Mouse (Mus musculus) bone marrow macrophage, adult 2 months (primary cell): ENCODE results near the gene Ift122. TPM values are rescaled to one million over a fixed set of nuclear protein-coding genes. Genes with fewer than 3 reads are reported as not detected.

Source experiments
- H3K27ac ChIP-seq: 2 replicates; pipeline ENCODE4 v1.5.1; 2012; ENCODE audit warnings: low read depth, low read length; ENCODE audit not compliant: insufficient read depth
- H3K4me1 ChIP-seq: 2 replicates; pipeline ENCODE4 v1.6.1; 2012; ENCODE audit warnings: low read length; ENCODE audit not compliant: control insufficient read depth, insufficient read depth
- H3K4me3 ChIP-seq: 2 replicates; pipeline ENCODE4 v1.5.1; 2012; ENCODE audit warnings: mild to moderate bottlenecking, low read length, moderate library complexity; ENCODE audit not compliant: insufficient read depth
- CTCF ChIP-seq: IDR thresholded peaks from 2 replicates; pipeline ENCODE4 v1.5.1; 2012; ENCODE audit warnings: low read depth, mild to moderate bottlenecking, low read length, moderate library complexity
- POLR2A ChIP-seq: IDR thresholded peaks from 2 replicates; pipeline ENCODE4 v1.6.1; 2012; ENCODE audit warnings: mild to moderate bottlenecking, low read depth, low read length, borderline replicate concordance
- polyA plus RNA-seq: library from polyadenylated mRNA; stranded (reverse); fragments of >200 nt; gene quantifications from 2 replicates; pipeline ENCODE4 v1.2.4, GENCODE M21; 2012; ENCODE audit not compliant: missing spikeins, insufficient read depth, insufficient read length

The Ift122 gene
- polyA plus RNA-seq, 1 experiment: 9.3 TPM

DNA sequence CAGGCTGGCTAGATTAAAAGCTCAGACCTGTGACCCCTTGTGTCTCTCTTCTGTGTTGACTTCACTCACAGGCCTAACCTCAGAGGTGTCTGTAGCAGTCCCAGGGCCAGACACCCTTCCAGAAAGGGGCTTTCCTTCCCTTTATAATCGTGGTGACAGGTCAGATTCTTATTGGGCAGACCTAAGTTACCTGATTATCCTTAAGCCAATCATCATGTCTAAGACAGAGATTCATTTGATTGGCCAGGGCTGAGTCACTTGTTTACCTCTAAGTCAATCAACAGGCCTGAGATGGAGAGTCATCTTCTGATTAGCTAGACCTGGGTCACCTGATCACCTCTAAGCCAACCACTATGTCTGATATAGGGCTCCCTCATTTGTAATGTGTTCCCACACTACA is 85.5 kb downstream of the Ift122 start:
- TF ChIP-seq POLR2A (no peak), CTCF (no peak)
- Histone ChIP-seq H3K4me3 (no peak overlapping the region), H3K4me1 (peaks cover 25% of the 10 kb centered on the region), H3K27ac (no peak overlapping the region)

- peaks cover 40% of the 10 kb centered on the region for H3K4me1 ChIP-seq
- H3K27ac ChIP-seq: no peak overlapping the region
- TF ChIP-seq POLR2A (no peak), CTCF (no peak)
- H3K4me3 ChIP-seq: no peak overlapping the region
Observed at GRCm38 (mm10) chr6:115940603-115941002, 87.3 kb downstream of the Ift122 start.

GRCm38 (mm10) chr6:115941128-115941527 is 87.9 kb downstream of the Ift122 start:
- no peak overlapping the region for H3K27ac ChIP-seq
- H3K4me3 ChIP-seq: no peak overlapping the region
- peaks cover 46% of the 10 kb centered on the region for H3K4me1 ChIP-seq
- no peak for TF ChIP-seq CTCF
- no peak for TF ChIP-seq POLR2A

- TF ChIP-seq POLR2A (no peak), CTCF (no peak)
- H3K4me3 ChIP-seq: no peak overlapping the region
- H3K27ac ChIP-seq: peak overlapping the region; percentile 29
- H3K4me1 ChIP-seq: peaks cover 56% of the 10 kb centered on the region
Observed at GRCm38 (mm10) chr6:115943498-115944427, 90.5 kb downstream of the Ift122 start.

GRCm38 (mm10) chr6:115944638-115945037 is 91.4 kb downstream of the Ift122 start, which contains the start of gene H1foo:
Gene H1foo (plus strand): TSS chr6:115944938.
- no peak within 1 kb of the TSS for H3K4me3 ChIP-seq
- peak within 1 kb of the TSS; percentile 29 for H3K27ac ChIP-seq
- H3K4me1 ChIP-seq: peaks cover 56% of the 10 kb centered on the region
- TF ChIP-seq POLR2A (no peak), CTCF (no peak)

GRCm38 (mm10) chr6:115945633-115946032 is 92.4 kb downstream of the Ift122 start:
- H3K27ac ChIP-seq: no peak overlapping the region
- TF ChIP-seq CTCF: no peak
- no peak for TF ChIP-seq POLR2A
- H3K4me1 ChIP-seq: peaks cover 55% of the 10 kb centered on the region
- no peak overlapping the region for H3K4me3 ChIP-seq

DNA sequence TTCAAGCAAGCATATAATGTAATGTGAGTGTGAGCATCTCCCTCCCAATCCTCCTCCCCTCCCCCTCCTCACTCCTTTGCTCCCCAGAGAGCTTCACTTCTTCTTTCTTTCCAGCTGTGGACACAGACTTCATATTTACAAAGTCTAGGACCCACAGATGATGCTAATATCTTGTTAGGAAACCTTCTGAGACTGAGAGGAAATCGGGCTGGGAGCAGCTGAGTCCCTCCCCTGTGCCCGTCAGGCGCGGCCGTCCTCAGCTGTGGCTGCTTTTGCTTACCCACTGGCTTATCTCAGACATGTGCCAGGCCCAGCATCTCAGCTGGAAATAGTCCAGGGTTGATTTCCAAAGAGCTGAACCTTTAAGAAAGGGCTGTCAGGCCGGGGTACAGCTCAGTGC is 93.1 kb downstream of the Ift122 start:
- TF ChIP-seq CTCF: no peak
- Histone ChIP-seq H3K4me3 (no peak overlapping the region), H3K27ac (peak overlapping the region; percentile 56), H3K4me1 (peaks cover 49% of the 10 kb centered on the region)

GRCm38 (mm10) chr6:115954506-115955074 is 101.3 kb downstream of the Ift122 start:
- no peak for TF ChIP-seq POLR2A
- no peak for TF ChIP-seq CTCF
- Histone ChIP-seq H3K4me1 (peaks cover 7% of the 10 kb centered on the region), H3K4me3 (no peak overlapping the region), H3K27ac (no peak overlapping the region)

- no peak for TF ChIP-seq POLR2A
- no peak for TF ChIP-seq CTCF
- no peak overlapping the region for H3K4me3 ChIP-seq
- H3K4me1 ChIP-seq: peaks cover 7% of the 10 kb centered on the region
- no peak overlapping the region for H3K27ac ChIP-seq
Observed at GRCm38 (mm10) chr6:115955169-115955568, 101.9 kb downstream of the Ift122 start.

DNA sequence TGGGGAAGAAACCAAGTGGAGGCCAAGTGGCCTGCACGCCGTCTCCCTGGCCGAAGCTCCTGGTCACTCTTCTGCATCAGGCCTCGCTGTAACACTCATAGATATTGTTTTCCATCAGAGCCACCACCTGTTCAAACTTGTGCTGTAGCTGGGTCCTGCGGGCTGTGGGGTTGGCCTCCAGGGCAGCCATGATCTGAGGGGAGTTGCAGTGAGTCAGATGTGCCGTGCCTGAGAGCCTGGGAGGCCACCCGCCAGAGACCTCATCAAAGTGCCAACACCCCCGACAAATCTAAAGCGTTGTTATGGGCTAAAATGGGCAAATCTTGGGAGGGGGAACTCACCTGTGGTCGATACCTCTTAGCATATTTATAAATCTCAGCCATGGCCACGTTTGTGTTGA is 102.4 kb downstream of the Ift122 start:
- Histone ChIP-seq H3K4me3 (no peak overlapping the region), H3K27ac (no peak overlapping the region), H3K4me1 (peaks cover 7% of the 10 kb centered on the region)
- no peak for TF ChIP-seq CTCF
- TF ChIP-seq POLR2A: no peak
